Mouse (Mus musculus) stomach, postnatal 0 days (tissue): Measurements from ENCODE around the gene Sgms1. TPM values are rescaled to one million over a fixed set of nuclear protein-coding genes. Genes with fewer than 3 reads are reported as not detected.

Experiments
- ATAC-seq: fragments of 200-750 bp; cut with Nextera tagmentation; 2 replicates; pipeline ENCODE4 v1.8.0; 2017; ENCODE audit not compliant: low FRiP score, low TSS enrichment
- DNase-seq: peaks from one replicate; pipeline ENCODE4 v3.0.0-alpha.2; 2016; ENCODE audit warnings: low spot score
- H3K27ac ChIP-seq: fragments of 300-500 bp; sonication (generic); replicated peaks from 2 replicates; pipeline ENCODE4 v1.5.1; 2014; ENCODE audit warnings: mild to moderate bottlenecking, control low read depth
- H3K27me3 ChIP-seq: fragments of 300-500 bp; sonication (generic); 2 replicates; pipeline ENCODE4 v1.6.1; 2014; ENCODE audit warnings: low read length; ENCODE audit not compliant: control insufficient read depth, insufficient read depth
- H3K36me3 ChIP-seq: fragments of 300-500 bp; sonication (generic); 2 replicates; pipeline ENCODE4 v1.6.1; 2014; ENCODE audit warnings: low read length, mixed read lengths; ENCODE audit not compliant: control insufficient read depth, insufficient read depth
- H3K4me1 ChIP-seq: fragments of 300-500 bp; sonication (generic); replicated peaks from 2 replicates; pipeline ENCODE4 v1.6.1; 2014; ENCODE audit warnings: antibody characterized with exemption; ENCODE audit not compliant: control insufficient read depth, insufficient read depth
- H3K4me2 ChIP-seq: fragments of 300-500 bp; sonication (generic); replicated peaks from 2 replicates; pipeline ENCODE4 v1.6.1; 2014; ENCODE audit warnings: low read depth, mild to moderate bottlenecking, control low read depth, moderate library complexity
- H3K4me3 ChIP-seq: fragments of 300-500 bp; sonication (generic); 2 replicates; pipeline ENCODE4 v1.5.1; 2014; ENCODE audit warnings: low read depth, low read length, control low read depth
- H3K9ac ChIP-seq: fragments of 300-500 bp; sonication (generic); 2 replicates; pipeline ENCODE4 v1.6.1; 2014; ENCODE audit warnings: mild to moderate bottlenecking, low read length, control low read depth, mixed read lengths
- H3K9me3 ChIP-seq: fragments of 300-500 bp; sonication (generic); 2 replicates; pipeline ENCODE4 v1.6.1; 2016; ENCODE audit warnings: low read length; ENCODE audit not compliant: control insufficient read depth
- CTCF ChIP-seq: IDR thresholded peaks from 2 replicates; pipeline ENCODE4 v1.5.1; 2016; ENCODE audit warnings: antibody characterized with exemption, low read depth, mild to moderate bottlenecking, moderate library complexity
- EP300 ChIP-seq: optimal IDR thresholded peaks from 2 replicates; pipeline ENCODE3; 2016; ENCODE audit warnings: antibody characterized with exemption
- WGBS: fragments of 180-500 bp; shearing (Covaris S2); extraction: QIAGEN DNeasy Blood & Tissue Kit; methylation state at CpG from one replicate; pipeline ENCODE4 v1.1.7; 2014; 5-methylcytosine and 5-hydroxymethylcytosine counted together
- polyA plus RNA-seq: library from polyadenylated mRNA; unstranded; fragments of >200 nt; fragmentation: Nextera tagmentation; extraction: Ambion mirVana; gene quantifications from 2 replicates; pipeline ENCODE4 v1.2.1, GENCODE M21; 2015

The Sgms1 gene
- polyA plus RNA-seq, 1 experiment from 2014 or later: 29.3 TPM

- TF ChIP-seq CTCF: no peak
- no peak for TF ChIP-seq EP300
- Histone ChIP-seq H3K4me1 (no peaks in the 10 kb centered on the region), H3K27ac (no peak overlapping the region), H3K36me3 (no peaks in the 10 kb centered on the region), H3K9ac (no peak overlapping the region), H3K9me3 (no peaks in the 10 kb centered on the region), H3K4me2 (no peak overlapping the region), H3K4me3 (no peak overlapping the region), H3K27me3 (no peaks in the 10 kb centered on the region)
- ATAC-seq (no peak), DNase-seq (no peak)
- 76% methylated on average over 3 of the region's 3 CpGs for WGBS
Measured at GRCm38 (mm10) chr19:32330231-32330630, 59.3 kb downstream of the Sgms1 start.

- H3K4me3 ChIP-seq: no peak overlapping the region
- TF ChIP-seq EP300 (no peak), CTCF (no peak)
- no peak overlapping the region for H3K4me2 ChIP-seq
- H3K4me1 ChIP-seq: no peaks in the 10 kb centered on the region
- no peaks in the 10 kb centered on the region for H3K36me3 ChIP-seq
- ATAC-seq (no peak), DNase-seq (no peak)
- H3K27ac ChIP-seq: no peak overlapping the region
- no peak overlapping the region for H3K9ac ChIP-seq
- 91% methylated on average over 5 of the region's 5 CpGs for WGBS
- no peaks in the 10 kb centered on the region for H3K27me3 ChIP-seq
- H3K9me3 ChIP-seq: no peaks in the 10 kb centered on the region
Measured at GRCm38 (mm10) chr19:32329511-32329910, 60.0 kb downstream of the Sgms1 start.

- DNase-seq: no peak
- H3K4me3 ChIP-seq: no peak overlapping the region
Measured at GRCm38 (mm10) chr19:32328089-32328828, 61.3 kb downstream of the Sgms1 start.

DNA sequence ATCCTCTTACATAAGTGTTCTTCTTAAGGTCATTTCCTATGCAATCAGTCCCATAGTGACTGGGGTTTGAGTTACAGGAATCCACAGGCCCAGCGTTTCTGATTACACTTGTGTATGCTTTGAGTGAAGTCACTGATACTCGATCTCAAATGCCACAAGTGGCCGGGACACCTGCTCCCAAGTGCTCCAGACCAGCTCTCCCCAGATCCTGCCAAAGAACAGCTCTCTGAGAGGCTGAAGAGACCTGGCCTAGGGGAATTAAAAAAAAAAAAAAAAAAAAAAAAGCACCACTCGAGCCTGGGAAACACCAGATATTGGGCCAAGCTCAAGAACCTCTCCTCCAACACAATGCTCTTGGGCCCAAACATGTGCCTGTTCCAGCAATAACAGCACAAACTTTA is 62.9 kb downstream of the Sgms1 start:
- no peak overlapping the region for H3K4me2 ChIP-seq
- H3K9me3 ChIP-seq: no peaks in the 10 kb centered on the region
- no peaks in the 10 kb centered on the region for H3K27me3 ChIP-seq
- TF ChIP-seq EP300: no peak
- no peak for TF ChIP-seq CTCF
- 20% methylated on average over 4 of the region's 4 CpGs for WGBS
- H3K4me1 ChIP-seq: no peaks in the 10 kb centered on the region
- H3K27ac ChIP-seq: no peak overlapping the region
- DNase-seq: no peak
- no peak for ATAC-seq
- no peaks in the 10 kb centered on the region for H3K36me3 ChIP-seq
- no peak overlapping the region for H3K9ac ChIP-seq
- H3K4me3 ChIP-seq: no peak overlapping the region

More at GRCm38 (mm10) chr19:32328089-32328828, 61.3 kb downstream of the Sgms1 start:
- Histone ChIP-seq H3K4me2 (no peak overlapping the region), H3K9ac (no peak overlapping the region), H3K27me3 (no peaks in the 10 kb centered on the region), H3K9me3 (no peaks in the 10 kb centered on the region), H3K4me1 (no peaks in the 10 kb centered on the region), H3K27ac (no peak overlapping the region), H3K36me3 (no peaks in the 10 kb centered on the region)
- 40% methylated on average over 2 of the region's 2 CpGs for WGBS
- TF ChIP-seq CTCF (no peak), EP300 (no peak)
- no peak for ATAC-seq

DNA sequence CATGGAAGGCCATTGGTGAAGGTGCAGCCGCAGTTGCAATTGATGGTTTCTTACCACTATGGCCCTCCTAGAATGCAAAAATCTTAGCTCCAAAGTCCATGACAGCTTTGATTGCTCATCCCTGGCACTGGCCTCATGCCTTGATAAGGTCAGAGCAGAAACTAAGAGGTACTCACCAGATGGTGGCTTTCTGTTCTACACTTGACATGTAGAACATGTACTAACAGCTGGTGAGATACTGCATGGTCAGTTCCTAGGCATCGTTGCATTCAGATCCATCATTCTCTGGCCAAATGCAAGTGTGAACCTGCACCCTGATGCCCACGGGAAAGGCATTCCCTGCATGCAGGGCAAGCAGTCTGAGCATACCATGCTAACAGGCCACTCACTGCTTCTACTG is 63.4 kb downstream of the Sgms1 start:
- TF ChIP-seq CTCF (no peak), EP300 (no peak)
- no peak overlapping the region for H3K4me2 ChIP-seq
- DNase-seq (no peak), ATAC-seq (no peak)
- H3K9ac ChIP-seq: no peak overlapping the region
- H3K27ac ChIP-seq: no peak overlapping the region
- WGBS: 84% methylated on average over 3 of the region's 3 CpGs
- no peak overlapping the region for H3K4me3 ChIP-seq
- H3K27me3 ChIP-seq: no peaks in the 10 kb centered on the region
- no peaks in the 10 kb centered on the region for H3K4me1 ChIP-seq
- no peaks in the 10 kb centered on the region for H3K9me3 ChIP-seq
- no peaks in the 10 kb centered on the region for H3K36me3 ChIP-seq

DNA sequence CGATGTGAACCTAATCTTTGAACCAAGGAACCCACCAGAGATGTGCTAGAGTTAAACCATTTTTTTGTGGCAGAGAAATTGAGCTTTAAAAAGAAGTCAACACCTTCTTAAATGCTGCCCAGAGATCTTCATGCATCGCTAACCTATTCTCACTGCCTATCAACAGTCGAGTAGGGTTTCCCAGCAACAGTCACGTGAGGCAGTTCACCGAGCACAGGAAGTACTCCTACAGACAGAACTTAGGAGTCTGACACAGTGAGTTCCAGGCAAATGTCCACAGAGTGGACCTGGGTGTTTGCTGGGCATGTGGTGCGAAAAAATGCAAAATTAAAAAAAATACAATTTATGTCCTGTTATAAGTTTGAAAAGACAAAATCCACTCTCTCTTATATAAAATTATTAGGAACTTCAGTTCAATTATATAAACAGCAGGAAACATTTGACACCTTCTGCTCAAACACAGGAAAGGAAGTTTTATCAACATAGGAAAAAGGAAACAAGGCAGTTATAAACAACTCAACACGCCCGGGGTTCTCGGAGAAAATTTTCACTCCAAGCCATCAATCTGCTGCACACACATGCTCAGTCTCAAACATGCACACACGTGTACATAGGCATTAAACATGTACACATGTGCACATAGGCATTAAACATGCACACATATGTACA is 64.3 kb downstream of the Sgms1 start:
- Histone ChIP-seq H3K4me2 (no peak overlapping the region), H3K4me1 (no peaks in the 10 kb centered on the region), H3K27me3 (no peaks in the 10 kb centered on the region), H3K27ac (no peak overlapping the region), H3K4me3 (no peak overlapping the region), H3K9ac (no peak overlapping the region), H3K36me3 (no peaks in the 10 kb centered on the region), H3K9me3 (no peaks in the 10 kb centered on the region)
- DNase-seq (no peak), ATAC-seq (no peak)
- TF ChIP-seq CTCF (no peak), EP300 (no peak)
- WGBS: 51% methylated on average over 10 of the region's 10 CpGs
